Mouse (Mus musculus): Measurements from ENCODE around the gene Adap1. TPM values are rescaled to one million over a fixed set of nuclear protein-coding genes. Genes with fewer than 3 reads are reported as not detected.

Adap1 gene
- polyA plus RNA-seq, 1 experiment from 2014 or later = 0.69 TPM

- DNase-seq (ENCODE audit: low spot score) = no peak
- Histone ChIP-seq H3K4me3 (ENCODE audit: low read depth, low read length) (no peak overlapping the region), H3K9ac (ENCODE audit: low read length) (no peak overlapping the region), H3K27me3 (ENCODE audit: control insufficient read depth, insufficient read depth, low read length) (no peaks in the 10 kb centered on the region), H3K27ac (replicated peaks; ENCODE audit: low read depth, low read length) (no peak overlapping the region), H3K9me3 (ENCODE audit: control insufficient read depth, low read length) (no peaks in the 10 kb centered on the region), H3K4me1 (ENCODE audit: control insufficient read depth, insufficient read depth, low read length) (no peaks in the 10 kb centered on the region), H3K36me3 (ENCODE audit: control insufficient read depth, insufficient read depth, low read length) (peaks cover 3% of the 10 kb centered on the region; the same call in 1 of the 2 replicates), H3K4me2 (ENCODE audit: low read depth, severe bottlenecking) (no peak overlapping the region)
- WGBS = 47% methylated on average over 10 of the region's 11 CpGs
- ATAC-seq (ENCODE audit: insufficient number of reproducible peaks, low FRiP score, low TSS enrichment, low read depth) = no peak
Observed at GRCm38 (mm10) chr5:139281373-139282112, 43.9 kb downstream of the Adap1 start.

- Histone ChIP-seq H3K9ac (ENCODE audit: low read length) (no peak overlapping the region), H3K27me3 (ENCODE audit: control insufficient read depth, insufficient read depth, low read length) (no peaks in the 10 kb centered on the region), H3K4me2 (ENCODE audit: low read depth, severe bottlenecking) (no peak overlapping the region), H3K4me1 (ENCODE audit: control insufficient read depth, insufficient read depth, low read length) (no peaks in the 10 kb centered on the region; the same call in 1 of the 2 replicates), H3K4me3 (ENCODE audit: low read depth, low read length) (no peak overlapping the region), H3K36me3 (ENCODE audit: control insufficient read depth, insufficient read depth, low read length) (peaks cover 3% of the 10 kb centered on the region; the same call in 1 of the 2 replicates), H3K27ac (replicated peaks; ENCODE audit: low read depth, low read length) (no peak overlapping the region), H3K9me3 (ENCODE audit: control insufficient read depth, low read length) (no peaks in the 10 kb centered on the region)
- DNase-seq (ENCODE audit: low spot score) (no peak), ATAC-seq (ENCODE audit: insufficient number of reproducible peaks, low FRiP score, low TSS enrichment, low read depth) (no peak)
- 79% methylated on average over 8 of the region's 8 CpGs for WGBS
Observed at GRCm38 (mm10) chr5:139277287-139277686, 48.1 kb downstream of the Adap1 start.

- ATAC-seq (ENCODE audit: insufficient number of reproducible peaks, low FRiP score, low TSS enrichment, low read depth) = no peak
- Histone ChIP-seq H3K4me2 (ENCODE audit: low read depth, severe bottlenecking) (no peak overlapping the region), H3K9me3 (ENCODE audit: control insufficient read depth, low read length) (no peaks in the 10 kb centered on the region), H3K4me3 (ENCODE audit: low read depth, low read length) (no peak overlapping the region), H3K4me1 (ENCODE audit: control insufficient read depth, insufficient read depth, low read length) (peaks cover 6% of the 10 kb centered on the region; the same call in 1 of the 2 replicates), H3K27me3 (ENCODE audit: control insufficient read depth, insufficient read depth, low read length) (no peaks in the 10 kb centered on the region), H3K9ac (ENCODE audit: low read length) (no peak overlapping the region), H3K36me3 (ENCODE audit: control insufficient read depth, insufficient read depth, low read length) (peaks cover 13% of the 10 kb centered on the region), H3K27ac (replicated peaks; ENCODE audit: low read depth, low read length) (no peak overlapping the region)
- 40% methylated on average over 8 of the region's 8 CpGs for WGBS
- DNase-seq (ENCODE audit: low spot score) = no peak
Observed at GRCm38 (mm10) chr5:139271994-139272554, 53.3 kb downstream of the Adap1 start.

- Histone ChIP-seq H3K27me3 (ENCODE audit: control insufficient read depth, insufficient read depth, low read length) (no peaks in the 10 kb centered on the region), H3K4me2 (ENCODE audit: low read depth, severe bottlenecking) (no peak overlapping the region), H3K36me3 (ENCODE audit: control insufficient read depth, insufficient read depth, low read length) (peaks cover 24% of the 10 kb centered on the region), H3K27ac (replicated peaks; ENCODE audit: low read depth, low read length) (no peak overlapping the region), H3K4me1 (ENCODE audit: control insufficient read depth, insufficient read depth, low read length) (peaks cover 6% of the 10 kb centered on the region; the same call in 1 of the 2 replicates), H3K9ac (ENCODE audit: low read length) (no peak overlapping the region), H3K4me3 (ENCODE audit: low read depth, low read length) (no peak overlapping the region), H3K9me3 (ENCODE audit: control insufficient read depth, low read length) (no peaks in the 10 kb centered on the region)
- 69% methylated on average over 16 of the region's 16 CpGs for WGBS
- DNase-seq (ENCODE audit: low spot score) (no peak), ATAC-seq (ENCODE audit: insufficient number of reproducible peaks, low FRiP score, low TSS enrichment, low read depth) (no peak)
Observed at GRCm38 (mm10) chr5:139270806-139271521, 54.5 kb downstream of the Adap1 start.

- Histone ChIP-seq H3K4me2 (ENCODE audit: low read depth, severe bottlenecking) (no peak overlapping the region), H3K36me3 (ENCODE audit: control insufficient read depth, insufficient read depth, low read length) (peaks cover 36% of the 10 kb centered on the region), H3K9ac (ENCODE audit: low read length) (no peak overlapping the region), H3K27ac (replicated peaks; ENCODE audit: low read depth, low read length) (no peak overlapping the region), H3K27me3 (ENCODE audit: control insufficient read depth, insufficient read depth, low read length) (no peaks in the 10 kb centered on the region), H3K9me3 (ENCODE audit: control insufficient read depth, low read length) (no peaks in the 10 kb centered on the region), H3K4me3 (ENCODE audit: low read depth, low read length) (no peak overlapping the region), H3K4me1 (ENCODE audit: control insufficient read depth, insufficient read depth, low read length) (peaks cover 6% of the 10 kb centered on the region; the same call in 1 of the 2 replicates)
- whole genome bisulfite sequencing = 88% methylated on average over 4 of the region's 4 CpGs
- DNase-seq (ENCODE audit: low spot score) (no peak), ATAC-seq (ENCODE audit: insufficient number of reproducible peaks, low FRiP score, low TSS enrichment, low read depth) (no peak)
Observed at GRCm38 (mm10) chr5:139267661-139268060, 57.8 kb downstream of the Adap1 start.

- no peak for DNase-seq (ENCODE audit: low spot score)
- H3K4me1 ChIP-seq (ENCODE audit: control insufficient read depth, insufficient read depth, low read length) = no peaks in the 10 kb centered on the region
- no peaks in the 10 kb centered on the region for H3K9me3 ChIP-seq (ENCODE audit: control insufficient read depth, low read length)
- H3K4me3 ChIP-seq (ENCODE audit: low read depth, low read length) = no peak overlapping the region
- no peak for ATAC-seq (ENCODE audit: insufficient number of reproducible peaks, low FRiP score, low TSS enrichment, low read depth)
- no peak overlapping the region for H3K4me2 ChIP-seq (ENCODE audit: low read depth, severe bottlenecking)
- peaks cover 30% of the 10 kb centered on the region for H3K36me3 ChIP-seq (ENCODE audit: control insufficient read depth, insufficient read depth, low read length)
- WGBS = 85% methylated on average over 4 of the region's 4 CpGs
- H3K27me3 ChIP-seq (ENCODE audit: control insufficient read depth, insufficient read depth, low read length) = no peaks in the 10 kb centered on the region
- no peak overlapping the region for H3K9ac ChIP-seq (ENCODE audit: low read length)
- no peak overlapping the region for H3K27ac ChIP-seq (replicated peaks; ENCODE audit: low read depth, low read length)
Observed at GRCm38 (mm10) chr5:139261403-139261802, 64.0 kb downstream of the Adap1 start.

- DNase-seq (ENCODE audit: low spot score) (no peak), ATAC-seq (ENCODE audit: insufficient number of reproducible peaks, low FRiP score, low TSS enrichment, low read depth) (no peak)
- Histone ChIP-seq H3K4me3 (ENCODE audit: low read depth, low read length) (no peak overlapping the region), H3K27ac (replicated peaks; ENCODE audit: low read depth, low read length) (no peak overlapping the region), H3K9ac (ENCODE audit: low read length) (no peak overlapping the region), H3K27me3 (ENCODE audit: control insufficient read depth, insufficient read depth, low read length) (no peaks in the 10 kb centered on the region), H3K4me1 (ENCODE audit: control insufficient read depth, insufficient read depth, low read length) (no peaks in the 10 kb centered on the region), H3K9me3 (ENCODE audit: control insufficient read depth, low read length) (no peaks in the 10 kb centered on the region), H3K4me2 (ENCODE audit: low read depth, severe bottlenecking) (no peak overlapping the region), H3K36me3 (ENCODE audit: control insufficient read depth, insufficient read depth, low read length) (peaks cover 24% of the 10 kb centered on the region; the same call in 1 of the 2 replicates)
- WGBS = 87% methylated on average over 5 of the region's 5 CpGs
Observed at GRCm38 (mm10) chr5:139259853-139260252, 65.6 kb downstream of the Adap1 start.

GRCm38 (mm10) chr5:139258371-139259035 lies 66.9 kb downstream of the Adap1 start:
- Histone ChIP-seq H3K9me3 (ENCODE audit: control insufficient read depth, low read length) (no peaks in the 10 kb centered on the region), H3K36me3 (ENCODE audit: control insufficient read depth, insufficient read depth, low read length) (peaks cover 17% of the 10 kb centered on the region; the same call in 1 of the 2 replicates), H3K27ac (replicated peaks; ENCODE audit: low read depth, low read length) (no peak overlapping the region), H3K4me2 (ENCODE audit: low read depth, severe bottlenecking) (no peak overlapping the region), H3K4me1 (ENCODE audit: control insufficient read depth, insufficient read depth, low read length) (peaks cover 6% of the 10 kb centered on the region), H3K9ac (ENCODE audit: low read length) (no peak overlapping the region), H3K4me3 (ENCODE audit: low read depth, low read length) (no peak overlapping the region), H3K27me3 (ENCODE audit: control insufficient read depth, insufficient read depth, low read length) (no peaks in the 10 kb centered on the region)
- DNase-seq (ENCODE audit: low spot score) (no peak), ATAC-seq (ENCODE audit: insufficient number of reproducible peaks, low FRiP score, low TSS enrichment, low read depth) (no peak)
- WGBS = 94% methylated on average over 8 of the region's 8 CpGs
